Comparison of ENCODE assay signal across 36 mouse cellular contexts in genomic region chr6:113630322-113630721, GRCm38 (mm10). TPM values are rescaled to one million over a fixed set of nuclear protein-coding genes. Genes with fewer than 3 reads are reported as not detected.
DNase-seq lines count a peak whose midpoint lies in the region; ATAC-seq and TF ChIP-seq lines count a peak whose summit lies in the region.
"Had no signal": no experiment of that assay in that cellular context is flagged by ENCODE, and none has a peak within 500 bp of the region (broad histone marks: within the 10 kb centered on the region; RNA-seq: fewer than 3 reads in every experiment).

No protein-coding gene starts in this region.

- no peak for DNase-seq in forebrain, postnatal 0 days
- no peak for DNase-seq in layer of hippocampus, adult 2 months (ENCODE audit: low spot score in 2 of 2)
- DNase-seq in layer of hippocampus, adult 8-10 months (ENCODE audit: low spot score in 2 of 2), result no peak
- no peak for DNase-seq in thymus, postnatal 14 days
- DNase-seq: adrenal gland, adult 8-10 months; cerebellum, adult 11-12 months; cerebellum, adult 9-11 months; gastrocnemius, postnatal 25 days; heart, adult 2 months; heart, postnatal 10 days; kidney, postnatal 14 days; liver, postnatal 0 days; lung, postnatal 36 days; midbrain, embryonic 14.5 days; right cerebral cortex, postnatal 4 days; thymus, adult 18-20 months; thymus, postnatal 36 days had no signal

- H3K4me2 ChIP-seq in forebrain, postnatal 0 days (ENCODE audit: low read depth), result no peak overlapping the region
- H3K4me2 ChIP-seq in forebrain, embryonic 12.5 days, result no peak overlapping the region
- H3K4me2 ChIP-seq in liver, embryonic 12.5 days, result no peak overlapping the region
- H3K4me2 ChIP-seq: embryonic facial prominence, embryonic 13.5 days; heart, embryonic 13.5 days; limb, embryonic 13.5 days; liver, embryonic 11.5 days had no signal

- H3K9ac ChIP-seq in forebrain, postnatal 0 days, result no peak overlapping the region
- no peak overlapping the region for H3K9ac ChIP-seq in forebrain, embryonic 12.5 days
- no peak overlapping the region for H3K9ac ChIP-seq in liver, embryonic 12.5 days
- H3K9ac ChIP-seq: embryonic facial prominence, embryonic 13.5 days; heart, embryonic 13.5 days; limb, embryonic 13.5 days; liver, postnatal 0 days had no signal

- peaks cover 28% of the 10 kb centered on the region for H3K79me2 ChIP-seq in macrophage (ENCODE audit: inconsistent target)

- peaks cover 3% of the 10 kb centered on the region; the same call in 1 of the 2 replicates for H3K4me1 ChIP-seq in forebrain, postnatal 0 days (ENCODE audit: insufficient read depth)
- H3K4me1 ChIP-seq in forebrain, embryonic 12.5 days, result peaks cover 11% of the 10 kb centered on the region
- peaks cover 28% of the 10 kb centered on the region for H3K4me1 ChIP-seq in bone marrow macrophage, adult 2 months (ENCODE audit: control insufficient read depth, insufficient read depth, low read length)
- peaks cover 10% of the 10 kb centered on the region for H3K4me1 ChIP-seq in liver, embryonic 12.5 days

- ATAC-seq in forebrain, postnatal 0 days, result peak; percentile 85
- no peak for ATAC-seq in forebrain, embryonic 12.5 days (ENCODE audit: low FRiP score)
- no peak for ATAC-seq in liver, embryonic 12.5 days
- ATAC-seq: forebrain, embryonic 16.5 days; hindbrain, postnatal 0 days; intestine, embryonic 16.5 days; liver, postnatal 0 days had no signal

- H3K27me3 ChIP-seq in forebrain, postnatal 0 days (ENCODE audit: insufficient read depth, low read length), result no peaks in the 10 kb centered on the region
- no peaks in the 10 kb centered on the region for H3K27me3 ChIP-seq in forebrain, embryonic 12.5 days
- no peaks in the 10 kb centered on the region for H3K27me3 ChIP-seq in liver, embryonic 12.5 days (replicated peaks)
- H3K27me3 ChIP-seq: CH12.LX; embryonic facial prominence, embryonic 13.5 days; heart, embryonic 13.5 days; limb, embryonic 13.5 days had no signal

- H3K9me3 ChIP-seq in forebrain, postnatal 0 days (ENCODE audit: low read length), result no peaks in the 10 kb centered on the region
- H3K9me3 ChIP-seq in forebrain, embryonic 12.5 days, result no peaks in the 10 kb centered on the region
- H3K9me3 ChIP-seq in liver, embryonic 12.5 days (replicated peaks), result no peaks in the 10 kb centered on the region
- H3K9me3 ChIP-seq: embryonic facial prominence, embryonic 13.5 days; forebrain, embryonic 10.5 days; heart, embryonic 13.5 days; limb, embryonic 13.5 days had no signal

- peaks cover 41% of the 10 kb centered on the region for H3K36me3 ChIP-seq in forebrain, postnatal 0 days (ENCODE audit: insufficient read depth)
- peaks cover 61% of the 10 kb centered on the region for H3K36me3 ChIP-seq in forebrain, embryonic 12.5 days (replicated peaks)
- H3K36me3 ChIP-seq in macrophage (ENCODE audit: inconsistent target), result peaks cover 15% of the 10 kb centered on the region; the same call in 1 of the 2 replicates
- H3K36me3 ChIP-seq in liver, embryonic 12.5 days, result peaks cover 59% of the 10 kb centered on the region

- H3K27ac ChIP-seq in forebrain, postnatal 0 days (ENCODE audit: low read depth, low read length), result 0 out of 2 replicates have a peak overlapping the region, but pooled peaks have one; percentile 40
- H3K27ac ChIP-seq in forebrain, embryonic 12.5 days, result no peak overlapping the region
- H3K27ac ChIP-seq in layer of hippocampus, adult 2 months, result peak overlapping the region; percentile 64; the same call in 1 of the 2 replicates
- peak overlapping the region; percentile 65 for H3K27ac ChIP-seq in bone marrow macrophage, adult 2 months (ENCODE audit: insufficient read depth, low read depth, low read length)
- H3K27ac ChIP-seq in macrophage, result peak overlapping the region; percentile 32
- no peak overlapping the region for H3K27ac ChIP-seq in liver, embryonic 12.5 days
- H3K27ac ChIP-seq: embryonic facial prominence, embryonic 13.5 days; forebrain, embryonic 10.5 days; heart, adult 2 months; heart, embryonic 13.5 days; hindbrain, postnatal 0 days; limb, embryonic 13.5 days; stomach, postnatal 0 days had no signal

- 78% methylated on average over 5 of the region's 5 CpGs for WGBS in forebrain, postnatal 0 days
- 82% methylated on average over 5 of the region's 5 CpGs for WGBS in forebrain, embryonic 12.5 days
- whole genome bisulfite sequencing in macrophage (ENCODE audit: missing documents), result 26% methylated on average over 5 of the region's 5 CpGs
- 77% methylated on average over 5 of the region's 5 CpGs for WGBS in liver, embryonic 12.5 days (ENCODE audit: insufficient replicate concordance)

- H3K4me3 ChIP-seq in forebrain, postnatal 0 days (ENCODE audit: low read depth, low read length), result no peak overlapping the region
- no peak overlapping the region for H3K4me3 ChIP-seq in forebrain, embryonic 12.5 days (replicated peaks)
- H3K4me3 ChIP-seq in layer of hippocampus, adult 2 months, result no peak overlapping the region
- no peak overlapping the region for H3K4me3 ChIP-seq in bone marrow macrophage, adult 2 months (ENCODE audit: insufficient read depth, low read length)
- no peak overlapping the region for H3K4me3 ChIP-seq in macrophage (ENCODE audit: inconsistent target)
- no peak overlapping the region for H3K4me3 ChIP-seq in liver, embryonic 12.5 days
- H3K4me3 ChIP-seq: embryonic facial prominence, embryonic 13.5 days; forebrain, embryonic 10.5 days; heart, adult 2 months; heart, embryonic 13.5 days; limb, embryonic 13.5 days had no signal

- TF ChIP-seq POLR2A in bone marrow macrophage, adult 2 months (IDR thresholded peaks at IDR 0.05; ENCODE audit: borderline replicate concordance, low read depth, low read length), result no peak

- TF ChIP-seq CTCF in forebrain, postnatal 0 days (IDR thresholded peaks at IDR 0.05; ENCODE audit: low read depth), result no peak
- no peak for TF ChIP-seq CTCF in layer of hippocampus, adult 2 months (conservative IDR thresholded peaks at IDR 0.05)
- TF ChIP-seq CTCF in bone marrow macrophage, adult 2 months (IDR thresholded peaks at IDR 0.05; ENCODE audit: low read depth, low read length), result no peak

RNA-seq across cellular contexts. Expression of gene Vhl, which starts 6.6 kb away (rescaled TPM):
- 92.7 and 94.1 TPM in 2 replicates for total RNA-seq in forebrain, postnatal 0 days (2014; rRNA removed)
- 71.6 and 76.5 TPM in 2 replicates for polyA plus RNA-seq in forebrain, postnatal 0 days (2015; fragmentation: Nextera tagmentation; extraction: Ambion mirVana)
- polyA plus RNA-seq in forebrain, embryonic 12.5 days (2016; fragmentation: Nextera tagmentation; extraction: Ambion mirVana), result 54.9 and 61.8 TPM in 2 replicates
- 10 to 100 TPM; 44.3 to 44.9 TPM for total RNA-seq in layer of hippocampus, adult 2 months (2021)
- total RNA-seq in layer of hippocampus, adult 8-10 months (2022), result 10 to 100 TPM; 41.0 to 50.5 (median 47.0) TPM
- polyA plus RNA-seq in bone marrow macrophage, adult 2 months (2012; ENCODE audit: insufficient read depth, insufficient read length, missing spikeins), result 27.7 and 30.8 TPM in 2 replicates
- 10 to 100 TPM in 4 of 26 experiments, 1 to 10 TPM in 22; 2.6 to 11.8 (median 7.7) TPM for total RNA-seq in macrophage (2018; cell fraction: chromatin; rRNA removed)
- total RNA-seq in macrophage (2018; cell fraction: cytosol; rRNA removed), result 10 to 100 TPM in 23 of 26 experiments, 1 to 10 TPM in 3; 7.6 to 18.9 (median 14.0) TPM
- 10 to 100 TPM in 17 of 26 experiments, 1 to 10 TPM in 9; 4.2 to 18.9 (median 11.0) TPM for total RNA-seq in macrophage (2018; cell fraction: nucleus; rRNA removed)
- 9.9 to 17.1 TPM (median 13.7 TPM) in 3 replicates for polyA plus RNA-seq in macrophage (2018)
- 13.9 and 14.8 TPM in 2 replicates for polyA plus RNA-seq in liver, embryonic 12.5 days (2016; fragmentation: Nextera tagmentation; extraction: Ambion mirVana)

RNA-seq across cellular contexts. Expression of gene Irak2, which starts 7.9 kb away (rescaled TPM):
- total RNA-seq in forebrain, postnatal 0 days (2014; rRNA removed), result 4.5 and 5.9 TPM in 2 replicates
- polyA plus RNA-seq in forebrain, postnatal 0 days (2015; fragmentation: Nextera tagmentation; extraction: Ambion mirVana), result 1.8 and 3.5 TPM in 2 replicates
- 0.63 and 1.6 TPM in 2 replicates for polyA plus RNA-seq in forebrain, embryonic 12.5 days (2016; fragmentation: Nextera tagmentation; extraction: Ambion mirVana)
- total RNA-seq in layer of hippocampus, adult 2 months (2021), result 10 to 100 TPM; 16.6 to 18.8 TPM
- 10 to 100 TPM; 19.3 to 25.0 (median 21.7) TPM for total RNA-seq in layer of hippocampus, adult 8-10 months (2022)
- polyA plus RNA-seq in bone marrow macrophage, adult 2 months (2012; ENCODE audit: insufficient read depth, insufficient read length, missing spikeins), result 54.3 and 57.5 TPM in 2 replicates
- total RNA-seq in macrophage (2018; cell fraction: chromatin; rRNA removed), result 100 to 1,000 TPM; 124 to 877 (median 414) TPM
- total RNA-seq in macrophage (2018; cell fraction: cytosol; rRNA removed), result 100 to 1,000 TPM in 6 of 26 experiments, 10 to 100 TPM in 20; 31.3 to 188 (median 58.0) TPM
- total RNA-seq in macrophage (2018; cell fraction: nucleus; rRNA removed), result 100 to 1,000 TPM in 23 of 26 experiments, 10 to 100 TPM in 3; 76.4 to 499 (median 338) TPM
- 37.2 to 60.7 TPM (median 44.6 TPM) in 3 replicates for polyA plus RNA-seq in macrophage (2018)
- 17.2 and 17.9 TPM in 2 replicates for polyA plus RNA-seq in liver, embryonic 12.5 days (2016; fragmentation: Nextera tagmentation; extraction: Ambion mirVana)

RNA-seq across cellular contexts. Expression of gene Brk1, which starts 25.8 kb away (rescaled TPM):
- total RNA-seq in forebrain, postnatal 0 days (2014; rRNA removed), result 217 and 235 TPM in 2 replicates
- polyA plus RNA-seq in forebrain, postnatal 0 days (2015; fragmentation: Nextera tagmentation; extraction: Ambion mirVana), result 306 and 340 TPM in 2 replicates
- 189 and 194 TPM in 2 replicates for polyA plus RNA-seq in forebrain, embryonic 12.5 days (2016; fragmentation: Nextera tagmentation; extraction: Ambion mirVana)
- total RNA-seq in layer of hippocampus, adult 2 months (2021), result 100 to 1,000 TPM; 211 to 234 TPM
- total RNA-seq in layer of hippocampus, adult 8-10 months (2022), result 100 to 1,000 TPM; 207 to 213 (median 208) TPM
- polyA plus RNA-seq in bone marrow macrophage, adult 2 months (2012; ENCODE audit: insufficient read depth, insufficient read length, missing spikeins), result 300 and 316 TPM in 2 replicates
- total RNA-seq in macrophage (2018; cell fraction: chromatin; rRNA removed), result 10 to 100 TPM; 15.4 to 54.4 (median 26.9) TPM
- 100 to 1,000 TPM; 145 to 203 (median 173) TPM for total RNA-seq in macrophage (2018; cell fraction: cytosol; rRNA removed)
- total RNA-seq in macrophage (2018; cell fraction: nucleus; rRNA removed), result 10 to 100 TPM; 32.5 to 92.7 (median 63.3) TPM
- 119 to 193 TPM (median 182 TPM) in 3 replicates for polyA plus RNA-seq in macrophage (2018)
- 106 and 109 TPM in 2 replicates for polyA plus RNA-seq in liver, embryonic 12.5 days (2016; fragmentation: Nextera tagmentation; extraction: Ambion mirVana)

RNA-seq across cellular contexts. Expression of gene Fancd2os, which starts 29.8 kb away (rescaled TPM):
- not detected in 2 replicates for total RNA-seq in forebrain, postnatal 0 days (2014; rRNA removed)
- not detected in 2 replicates for polyA plus RNA-seq in forebrain, postnatal 0 days (2015; fragmentation: Nextera tagmentation; extraction: Ambion mirVana)
- polyA plus RNA-seq in forebrain, embryonic 12.5 days (2016; fragmentation: Nextera tagmentation; extraction: Ambion mirVana), result 0.28 and 0.35 TPM in 2 replicates
- under 1 TPM; 0.33 to 0.86 TPM for total RNA-seq in layer of hippocampus, adult 2 months (2021)
- total RNA-seq in layer of hippocampus, adult 8-10 months (2022), result under 1 TPM in 3 of 4 experiments, not detected in 1; 0.37 to 0.56 (median 0.55) TPM
- polyA plus RNA-seq in bone marrow macrophage, adult 2 months (2012; ENCODE audit: insufficient read depth, insufficient read length, missing spikeins), result not detected in 2 replicates
- not detected for total RNA-seq in macrophage (2018; cell fraction: chromatin; rRNA removed)
- total RNA-seq in macrophage (2018; cell fraction: cytosol; rRNA removed), result not detected
- total RNA-seq in macrophage (2018; cell fraction: nucleus; rRNA removed), result under 1 TPM in 1 of 26 experiments, not detected in 25; 0.77 TPM
- not detected in 3 replicates for polyA plus RNA-seq in macrophage (2018)
- polyA plus RNA-seq in liver, embryonic 12.5 days (2016; fragmentation: Nextera tagmentation; extraction: Ambion mirVana), result 0.10 and 0.11 TPM in 2 replicates
- total RNA-seq: CH12.LX; gastrocnemius, postnatal 25 days; heart, adult 2 months; heart, postnatal 10 days; hematopoietic stem cell, adult 5-6 weeks; hindbrain, postnatal 0 days; left cerebral cortex, adult 18-20 months; monocyte, adult 5-6 weeks had no signal
- polyA plus RNA-seq: embryonic facial prominence, embryonic 13.5 days; forebrain, embryonic 10.5 days; forebrain, embryonic 16.5 days; heart, adult 2 months; hindbrain, postnatal 0 days; intestine, embryonic 16.5 days; limb, embryonic 13.5 days; midbrain, embryonic 14.5 days; neural tube, embryonic 14.5 days; spleen, adult 2 months; stomach, postnatal 0 days had no signal

Comparison
In these comparisons a context has a peak if more than half of its experiments do, and no peak if none do; other contexts are left out.
1. H3K27ac ChIP-seq: peak in forebrain, postnatal 0 days (single experiment), layer of hippocampus, adult 2 months (single experiment), bone marrow macrophage, adult 2 months (single experiment) and macrophage (single experiment); none in forebrain, embryonic 12.5 days (single experiment) and liver, embryonic 12.5 days (single experiment).